Mouse (Mus musculus): ENCODE results near the gene Pde8a. TPM values are rescaled to one million over a fixed set of nuclear protein-coding genes. Genes with fewer than 3 reads are reported as not detected.
"Not testable (repeated sequence)": the region's sequence is repeated elsewhere in the genome, so short reads cannot be mapped to it uniquely, and the experiment has no call there.

The Pde8a gene
- polyA plus RNA-seq, 1 experiment from 2014 or later: 3.6 TPM

DNA sequence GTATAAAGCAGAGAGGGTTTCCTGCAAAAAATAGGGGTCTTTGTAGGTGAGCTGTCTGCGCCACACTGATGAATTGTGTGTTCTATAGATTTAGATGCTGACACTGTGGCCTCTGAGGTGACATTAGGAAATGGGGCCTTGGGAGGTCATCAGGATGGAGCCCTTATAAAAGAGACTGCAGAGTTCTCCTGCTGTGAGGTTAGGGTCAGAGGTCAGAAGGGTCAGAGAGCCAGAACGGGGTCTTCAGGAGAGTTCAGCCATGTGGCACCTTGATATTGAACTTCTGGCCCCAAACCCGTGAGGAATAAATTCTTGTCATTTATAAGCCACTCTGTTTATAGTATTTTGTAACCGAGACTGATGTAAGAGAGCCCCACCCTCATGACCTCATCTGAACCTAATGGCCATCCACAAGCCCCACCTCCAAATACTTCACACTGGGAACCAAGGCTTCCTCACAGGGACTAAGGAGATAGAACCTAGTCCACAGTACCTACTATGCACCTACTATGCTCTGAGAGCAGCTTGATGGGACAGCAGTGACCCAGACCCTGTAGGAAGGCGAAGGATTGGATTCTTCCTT is 37.1 kb upstream of the Pde8a start:
- Histone ChIP-seq H3K4me3 (ENCODE audit: low read depth, low read length) (no peak overlapping the region), H3K9me3 (ENCODE audit: control insufficient read depth) (0 out of 2 replicates have a peak, but pooled peaks cover 3% of the 10 kb centered on the region), H3K36me3 (ENCODE audit: control insufficient read depth, insufficient read depth) (no peaks in the 10 kb centered on the region), H3K4me2 (replicated peaks; ENCODE audit: low read depth) (no peak overlapping the region), H3K27me3 (replicated peaks; ENCODE audit: control insufficient read depth, insufficient read depth, low read length) (no peaks in the 10 kb centered on the region), H3K9ac (ENCODE audit: low read depth, low read length) (no peak overlapping the region), H3K27ac (ENCODE audit: low read depth, low read length) (no peak overlapping the region), H3K4me1 (replicated peaks; ENCODE audit: control insufficient read depth, insufficient read depth, low read length) (no peaks in the 10 kb centered on the region)
- 52% methylated on average over 5 of the region's 5 CpGs for WGBS
- ATAC-seq: 0 out of 2 replicates have a peak, but pooled peaks have one; percentile 16
- TF ChIP-seq CTCF (IDR thresholded peaks at IDR 0.05; ENCODE audit: low read depth): no peak

DNA sequence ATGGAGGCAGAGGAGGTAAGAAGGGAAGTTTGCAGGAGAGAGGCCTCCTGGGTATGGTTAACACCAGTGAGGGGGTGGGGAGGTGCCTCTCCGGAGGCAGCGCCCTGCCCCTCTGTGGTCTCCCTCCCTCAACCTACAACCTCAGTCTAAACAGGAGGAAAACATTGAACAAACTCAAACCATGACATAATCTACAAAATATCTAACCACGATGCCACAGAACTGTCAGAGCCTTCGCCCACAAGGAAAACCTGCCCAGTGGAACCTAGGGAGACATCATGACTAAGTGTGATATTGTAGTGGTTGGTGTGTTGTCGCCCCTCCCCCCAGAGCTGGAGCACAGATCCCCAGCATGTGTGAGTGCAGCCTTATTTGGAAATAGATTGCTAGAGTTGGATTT is 33.9 kb upstream of the Pde8a start:
- TF ChIP-seq CTCF (IDR thresholded peaks at IDR 0.05; ENCODE audit: low read depth): no peak
- Histone ChIP-seq H3K27me3 (replicated peaks; ENCODE audit: control insufficient read depth, insufficient read depth, low read length) (no peaks in the 10 kb centered on the region), H3K4me2 (replicated peaks; ENCODE audit: low read depth) (no peak overlapping the region), H3K9me3 (ENCODE audit: control insufficient read depth) (no peaks in the 10 kb centered on the region), H3K4me1 (replicated peaks; ENCODE audit: control insufficient read depth, insufficient read depth, low read length) (no peaks in the 10 kb centered on the region), H3K36me3 (ENCODE audit: control insufficient read depth, insufficient read depth) (no peaks in the 10 kb centered on the region), H3K4me3 (ENCODE audit: low read depth, low read length) (no peak overlapping the region), H3K9ac (ENCODE audit: low read depth, low read length) (no peak overlapping the region), H3K27ac (ENCODE audit: low read depth, low read length) (no peak overlapping the region)
- ATAC-seq: no peak
- WGBS: 69% methylated on average over 5 of the region's 5 CpGs

DNA sequence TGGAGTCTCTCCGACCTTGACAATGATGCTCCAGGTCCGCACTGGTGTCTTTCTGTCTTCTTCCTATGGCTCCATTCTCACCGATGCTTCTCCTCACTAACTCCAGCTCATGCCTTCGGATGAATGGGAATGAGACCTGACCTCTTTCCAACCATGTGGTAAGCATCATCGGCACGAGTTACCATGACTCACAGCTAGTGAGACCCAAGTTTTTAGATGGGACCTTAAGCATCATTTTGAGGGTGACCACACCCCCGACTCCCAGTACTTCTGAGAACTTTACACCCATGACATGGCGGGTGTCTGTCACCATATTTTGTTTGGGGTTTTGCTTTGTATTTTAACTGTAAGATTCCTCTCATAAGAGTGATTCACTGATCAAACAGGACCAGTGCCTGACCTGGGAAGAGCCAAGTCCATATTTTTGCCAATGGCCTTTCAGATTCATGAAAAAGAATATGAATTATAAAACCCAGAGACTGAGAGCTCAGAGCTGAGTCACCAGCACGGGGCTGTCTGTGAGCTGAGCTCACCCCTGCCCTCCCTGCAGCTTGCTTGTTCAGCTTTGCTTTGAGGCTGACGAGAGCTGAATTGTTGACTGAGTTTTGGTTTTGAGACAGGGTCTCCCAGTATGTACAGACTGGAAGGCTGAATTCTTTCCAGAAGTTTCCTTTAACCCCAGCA is 30.8 kb upstream of the Pde8a start:
- 84% methylated on average over 10 of the region's 10 CpGs for WGBS

DNA sequence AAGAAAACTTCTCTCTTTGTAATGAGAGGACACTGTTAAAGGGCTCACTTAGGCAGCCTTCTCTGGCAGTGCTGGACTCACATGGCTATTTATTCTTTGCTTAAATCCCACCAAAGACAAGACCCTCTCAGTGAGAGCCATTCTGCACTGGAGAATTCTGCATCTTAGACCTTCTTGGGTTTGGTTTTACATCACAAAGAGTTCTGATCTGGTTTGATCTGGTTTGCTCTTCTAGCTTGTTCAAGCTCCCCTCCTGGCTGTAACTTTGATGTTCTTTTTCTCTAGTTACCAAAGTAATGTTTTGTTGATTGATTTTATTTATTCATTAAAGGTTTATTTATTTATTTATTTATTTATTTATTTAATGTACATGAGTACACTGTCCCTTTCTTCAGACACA is 30.2 kb upstream of the Pde8a start:
- Histone ChIP-seq H3K4me1 (replicated peaks; ENCODE audit: control insufficient read depth, insufficient read depth, low read length) (no peaks in the 10 kb centered on the region), H3K27ac (ENCODE audit: low read depth, low read length) (no peak overlapping the region), H3K9me3 (ENCODE audit: control insufficient read depth) (no peaks in the 10 kb centered on the region), H3K9ac (ENCODE audit: low read depth, low read length) (no peak overlapping the region), H3K4me3 (ENCODE audit: low read depth, low read length) (no peak overlapping the region), H3K36me3 (ENCODE audit: control insufficient read depth, insufficient read depth) (no peaks in the 10 kb centered on the region), H3K4me2 (replicated peaks; ENCODE audit: low read depth) (no peak overlapping the region), H3K27me3 (replicated peaks; ENCODE audit: control insufficient read depth, insufficient read depth, low read length) (no peaks in the 10 kb centered on the region)
- no peak for TF ChIP-seq CTCF (IDR thresholded peaks at IDR 0.05; ENCODE audit: low read depth)
- no peak for ATAC-seq

More for the DNA sequence above, 30.8 kb upstream of the Pde8a start:
- H3K9me3 ChIP-seq (ENCODE audit: control insufficient read depth): no peaks in the 10 kb centered on the region
- H3K4me3 ChIP-seq (ENCODE audit: low read depth, low read length): no peak overlapping the region
- H3K4me2 ChIP-seq (replicated peaks; ENCODE audit: low read depth): no peak overlapping the region
- H3K9ac ChIP-seq (ENCODE audit: low read depth, low read length): no peak overlapping the region
- no peaks in the 10 kb centered on the region for H3K4me1 ChIP-seq (replicated peaks; ENCODE audit: control insufficient read depth, insufficient read depth, low read length)
- no peaks in the 10 kb centered on the region for H3K27me3 ChIP-seq (replicated peaks; ENCODE audit: control insufficient read depth, insufficient read depth, low read length)
- no peak overlapping the region for H3K27ac ChIP-seq (ENCODE audit: low read depth, low read length)
- TF ChIP-seq CTCF (IDR thresholded peaks at IDR 0.05; ENCODE audit: low read depth): no peak
- no peak for ATAC-seq
- H3K36me3 ChIP-seq (ENCODE audit: control insufficient read depth, insufficient read depth): no peaks in the 10 kb centered on the region

DNA sequence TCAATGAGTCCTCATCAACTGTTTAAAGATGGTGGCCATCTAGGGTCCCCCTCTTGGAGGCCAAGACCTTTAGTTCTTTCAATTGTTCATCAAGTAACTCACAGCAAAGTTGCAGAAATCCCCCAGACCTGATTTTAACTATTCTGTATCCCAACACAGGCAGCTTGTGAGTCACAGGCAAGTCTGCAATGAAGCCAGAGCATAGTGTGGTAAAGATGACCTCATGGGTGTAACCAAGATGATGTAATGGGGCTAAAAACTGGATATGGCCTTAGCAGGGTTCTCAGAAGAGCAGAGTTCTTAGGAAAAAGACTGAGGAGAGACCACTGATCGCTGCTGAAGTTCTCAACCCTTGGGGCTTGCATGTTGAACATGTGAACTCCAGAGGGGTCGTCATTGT is 29.3 kb upstream of the Pde8a start:
- no peak for ATAC-seq
- no peak for TF ChIP-seq CTCF (IDR thresholded peaks at IDR 0.05; ENCODE audit: low read depth)
- WGBS: 91% methylated on average over 2 of the region's 2 CpGs

DNA sequence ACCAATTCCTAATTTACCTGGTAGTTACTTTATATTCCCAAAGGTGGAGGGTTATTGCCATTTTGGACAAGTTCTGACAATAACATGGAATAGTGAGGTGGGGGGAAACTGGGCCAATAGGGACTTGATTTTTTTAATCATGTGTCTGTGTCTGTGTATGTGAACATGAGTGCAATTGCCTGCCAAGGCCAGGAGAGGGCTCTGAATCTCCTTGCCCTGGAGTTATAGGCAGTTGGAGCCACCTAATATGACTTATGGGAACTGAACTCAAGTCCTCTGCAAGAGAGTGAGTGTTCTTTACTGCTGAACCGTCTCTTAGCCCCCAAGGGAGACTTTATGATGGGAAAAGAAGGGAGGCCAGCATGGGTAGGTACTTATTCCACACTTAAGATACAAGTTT is 28.7 kb upstream of the Pde8a start:
- Histone ChIP-seq H3K27me3 (replicated peaks; ENCODE audit: control insufficient read depth, insufficient read depth, low read length) (no peaks in the 10 kb centered on the region), H3K4me2 (replicated peaks; ENCODE audit: low read depth) (no peak overlapping the region), H3K4me3 (ENCODE audit: low read depth, low read length) (no peak overlapping the region), H3K27ac (ENCODE audit: low read depth, low read length) (no peak overlapping the region), H3K36me3 (ENCODE audit: control insufficient read depth, insufficient read depth) (no peaks in the 10 kb centered on the region), H3K9me3 (ENCODE audit: control insufficient read depth) (no peaks in the 10 kb centered on the region), H3K4me1 (replicated peaks; ENCODE audit: control insufficient read depth, insufficient read depth, low read length) (no peaks in the 10 kb centered on the region), H3K9ac (ENCODE audit: low read depth, low read length) (no peak overlapping the region)
- 0 out of 2 replicates have a peak, but pooled peaks have one; percentile 5 for TF ChIP-seq CTCF (IDR thresholded peaks at IDR 0.05; ENCODE audit: low read depth)
- no peak for ATAC-seq
- WGBS: 85% methylated on average over 1 of the region's 1 CpGs

More for the DNA sequence above, 29.3 kb upstream of the Pde8a start:
- H3K4me3 ChIP-seq (ENCODE audit: low read depth, low read length): no peak overlapping the region
- no peaks in the 10 kb centered on the region for H3K27me3 ChIP-seq (replicated peaks; ENCODE audit: control insufficient read depth, insufficient read depth, low read length)
- no peaks in the 10 kb centered on the region for H3K9me3 ChIP-seq (ENCODE audit: control insufficient read depth)
- no peak overlapping the region for H3K4me2 ChIP-seq (replicated peaks; ENCODE audit: low read depth)
- no peaks in the 10 kb centered on the region for H3K4me1 ChIP-seq (replicated peaks; ENCODE audit: control insufficient read depth, insufficient read depth, low read length)
- H3K27ac ChIP-seq (ENCODE audit: low read depth, low read length): no peak overlapping the region
- H3K9ac ChIP-seq (ENCODE audit: low read depth, low read length): no peak overlapping the region
- H3K36me3 ChIP-seq (ENCODE audit: control insufficient read depth, insufficient read depth): no peaks in the 10 kb centered on the region

DNA sequence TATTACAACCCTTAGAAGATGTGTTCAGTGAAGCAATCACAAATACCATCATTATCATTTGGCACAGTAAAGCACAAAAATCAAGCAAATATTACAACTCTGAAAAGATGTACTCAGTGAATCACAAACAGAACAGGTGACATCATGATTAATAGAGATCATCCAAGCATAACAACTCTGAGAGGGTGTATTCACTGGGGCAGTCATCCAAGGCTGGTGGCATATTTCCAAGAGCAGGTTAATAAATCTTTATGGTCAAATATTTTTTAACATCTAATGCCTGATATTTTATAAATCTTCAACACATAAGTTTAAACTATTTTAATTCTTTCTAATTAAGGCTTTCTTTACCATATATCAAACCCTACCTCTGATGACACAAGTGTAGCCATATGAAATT is 27.4 kb upstream of the Pde8a start:
- not testable (repeated sequence) for H3K9me3 ChIP-seq (ENCODE audit: control insufficient read depth); H3K4me1 ChIP-seq (replicated peaks; ENCODE audit: control insufficient read depth, insufficient read depth, low read length); H3K36me3 ChIP-seq (ENCODE audit: control insufficient read depth, insufficient read depth); H3K4me2 ChIP-seq (replicated peaks; ENCODE audit: low read depth); H3K27ac ChIP-seq (ENCODE audit: low read depth, low read length); H3K9ac ChIP-seq (ENCODE audit: low read depth, low read length); ATAC-seq; H3K4me3 ChIP-seq (ENCODE audit: low read depth, low read length); H3K27me3 ChIP-seq (replicated peaks; ENCODE audit: control insufficient read depth, insufficient read depth, low read length)

All from intestine, postnatal 0 days (tissue).